8 mouse cellular contexts compared by ENCODE assay signal in genomic region chr15:79834881-79835260, GRCm38 (mm10). TPM values are rescaled to one million over a fixed set of nuclear protein-coding genes. Genes with fewer than 3 reads are reported as not detected.
DNase-seq lines count a peak whose midpoint lies in the region; ATAC-seq and TF ChIP-seq lines count a peak whose summit lies in the region.

No protein-coding gene starts in this region.

- peak overlapping the region; percentile 70; the same call in 1 of the 2 replicates for H3K4me2 ChIP-seq in liver, embryonic 14.5 days (ENCODE audit: low read depth)

- no peaks in the 10 kb centered on the region; the same call in 1 of the 2 replicates for H3K27me3 ChIP-seq in liver, embryonic 14.5 days (ENCODE audit: control insufficient read depth, insufficient read depth, low read length)

- no peak overlapping the region; a peak in 1 of 4 replicates for H3K4me3 ChIP-seq in liver, embryonic 14.5 days (ENCODE audit: insufficient read depth in 1 of 2, low read depth in 2 of 2, low read length in 2 of 2)

- no peak for ATAC-seq in liver, embryonic 14.5 days (ENCODE audit: insufficient read depth)

- no peak overlapping the region for H3K27ac ChIP-seq in liver, embryonic 14.5 days

- H3K9me3 ChIP-seq in liver, embryonic 14.5 days (ENCODE audit: control insufficient read depth, low read length), result no peaks in the 10 kb centered on the region

- 62% methylated on average over 9 of the region's 9 CpGs for WGBS in liver, embryonic 14.5 days (ENCODE audit: insufficient replicate concordance)

- H3K4me1 ChIP-seq in liver, embryonic 14.5 days (replicated peaks; ENCODE audit: control insufficient read depth in 2 of 2, insufficient read depth in 2 of 2, low read length in 1 of 2), result peaks cover 0 to 9% of the 10 kb centered on the region in 2 experiments; a peak in 2 of 4 replicates

- H3K36me3 ChIP-seq in liver, embryonic 14.5 days (replicated peaks; ENCODE audit: control insufficient read depth, insufficient read depth, low read depth), result no peaks in the 10 kb centered on the region

- H3K9ac ChIP-seq in liver, embryonic 14.5 days (replicated peaks), result no peak overlapping the region

- TF ChIP-seq CTCF in liver, embryonic 14.5 days (IDR thresholded peaks at IDR 0.05; ENCODE audit: low read depth), result no peak

- TF ChIP-seq EP300 in liver, embryonic 14.5 days (IDR thresholded peaks at IDR 0.05; ENCODE audit: low read depth), result no peak

- DNase-seq in cerebellum, adult 8-10 months, result peak; percentile 32
- no peak for DNase-seq in cerebellum, postnatal 4 days (ENCODE audit: low spot score in 2 of 2)
- DNase-seq in testis, postnatal 10 days (ENCODE audit: low spot score), result peak; percentile 43
- no peak for DNase-seq in testis, postnatal 14 days (ENCODE audit: low spot score)
- no peak for DNase-seq in liver, embryonic 14.5 days (ENCODE audit: low read depth in 3 of 3, low spot score in 3 of 3)
- DNase-seq in ovary, postnatal 14 days (ENCODE audit: low spot score), result no peak
- no peak for DNase-seq in Muller cell, postnatal 12 days (ENCODE audit: inconsistent ontology term)
- no peak for DNase-seq in embryo, embryonic 10 days (ENCODE audit: low spot score)

RNA-seq across cellular contexts. Expression of gene Cbx6, which starts 0.4 kb away (rescaled TPM):
- 7.2 and 7.7 TPM in 2 replicates for polyA plus RNA-seq in liver, embryonic 14.5 days (2012; rRNA removed)
- 2.9 and 3.7 TPM in 2 replicates for polyA plus RNA-seq in liver, embryonic 14.5 days (2014; fragmentation: Nextera tagmentation; extraction: Ambion mirVana)

RNA-seq across cellular contexts. Expression of gene Npcd, which starts 0.8 kb away (rescaled TPM):
- not detected in 2 replicates for polyA plus RNA-seq in liver, embryonic 14.5 days (2012; rRNA removed)
- polyA plus RNA-seq in liver, embryonic 14.5 days (2014; fragmentation: Nextera tagmentation; extraction: Ambion mirVana), result 0.08 TPM in 1 of 2 replicates, not detected in the other

RNA-seq across cellular contexts. Expression of gene Nptxr, which starts 30.3 kb away (rescaled TPM):
- 0.09 and 0.13 TPM in 2 replicates for polyA plus RNA-seq in liver, embryonic 14.5 days (2012; rRNA removed)
- polyA plus RNA-seq in liver, embryonic 14.5 days (2014; fragmentation: Nextera tagmentation; extraction: Ambion mirVana), result 0.11 TPM in 1 of 2 replicates, not detected in the other

RNA-seq across cellular contexts. Expression of gene Apobec3, which starts 56.6 kb away (rescaled TPM):
- 23.5 and 29.8 TPM in 2 replicates for polyA plus RNA-seq in liver, embryonic 14.5 days (2012; rRNA removed)
- polyA plus RNA-seq in liver, embryonic 14.5 days (2014; fragmentation: Nextera tagmentation; extraction: Ambion mirVana), result 34.3 and 35.9 TPM in 2 replicates

RNA-seq across cellular contexts. Expression of gene Dnal4, which starts 57.2 kb away (rescaled TPM):
- polyA plus RNA-seq in liver, embryonic 14.5 days (2012; rRNA removed), result 5.5 TPM in 2 replicates
- polyA plus RNA-seq in liver, embryonic 14.5 days (2014; fragmentation: Nextera tagmentation; extraction: Ambion mirVana), result 6.3 and 6.8 TPM in 2 replicates

Comparison
In these comparisons a context has a peak if more than half of its experiments do, and no peak if none do; other contexts are left out.
1. DNase-seq: peak in cerebellum, adult 8-10 months (single experiment) and testis, postnatal 10 days (single experiment); none in cerebellum, postnatal 4 days (0 of 2), testis, postnatal 14 days (single experiment), liver, embryonic 14.5 days (0 of 3), ovary, postnatal 14 days (single experiment), Muller cell, postnatal 12 days (single experiment) and embryo, embryonic 10 days (single experiment).